Comparison of ENCODE assay signal across 8 mouse cellular contexts in genomic region chr6:84589742-84590686, GRCm38 (mm10). TPM values are rescaled to one million over a fixed set of nuclear protein-coding genes. Genes with fewer than 3 reads are reported as not detected.
DNase-seq lines count a peak whose midpoint lies in the region; ATAC-seq and TF ChIP-seq lines count a peak whose summit lies in the region.

No protein-coding gene starts in this region.

- H3K4me3 ChIP-seq in cerebellum, adult 2 months (replicated peaks; ENCODE audit: insufficient read depth, low read depth, low read length): no peak overlapping the region
- H3K4me3 ChIP-seq in forebrain, postnatal 0 days (ENCODE audit: low read depth, low read length): peak overlapping the region; percentile 20
- peak overlapping the region; percentile 0; the same call in 1 of the 2 replicates for H3K4me3 ChIP-seq in layer of hippocampus, adult 2 months
- H3K4me3 ChIP-seq in lung, embryonic 14.5 days (ENCODE audit: low read depth, low read length): peak overlapping the region; percentile 14; the same call in 1 of the 2 replicates

- H3K9ac ChIP-seq in forebrain, postnatal 0 days: no peak overlapping the region
- H3K9ac ChIP-seq in lung, embryonic 14.5 days: no peak overlapping the region

- peak overlapping the region; percentile 90 for H3K4me2 ChIP-seq in forebrain, postnatal 0 days (ENCODE audit: low read depth)
- peak overlapping the region; percentile 87 for H3K4me2 ChIP-seq in lung, embryonic 14.5 days

- TF ChIP-seq POLR2A in cerebellum, adult 2 months (IDR thresholded peaks at IDR 0.05; ENCODE audit: borderline replicate concordance, insufficient read depth, low read length): no peak

- H3K9me3 ChIP-seq in forebrain, postnatal 0 days (ENCODE audit: low read length): no peaks in the 10 kb centered on the region
- H3K9me3 ChIP-seq in lung, embryonic 14.5 days (ENCODE audit: low read depth, low read length): no peaks in the 10 kb centered on the region

- 2% methylated on average over 39 of the region's 39 CpGs for WGBS in cerebellum, adult 2 months
- 4% methylated on average over 39 of the region's 39 CpGs for WGBS in forebrain, postnatal 0 days
- WGBS in lung, embryonic 14.5 days: 2% methylated on average over 39 of the region's 39 CpGs

- H3K27ac ChIP-seq in cerebellum, adult 2 months (ENCODE audit: insufficient read depth, low read length): no peak overlapping the region
- no peak overlapping the region for H3K27ac ChIP-seq in forebrain, postnatal 0 days (ENCODE audit: low read depth, low read length)
- no peak overlapping the region for H3K27ac ChIP-seq in layer of hippocampus, adult 2 months
- no peak overlapping the region for H3K27ac ChIP-seq in lung, embryonic 14.5 days (ENCODE audit: low read depth)

- H3K4me1 ChIP-seq in cerebellum, adult 2 months (ENCODE audit: control insufficient read depth, insufficient read depth, low read length): no peaks in the 10 kb centered on the region; the same call in 1 of the 2 replicates
- H3K4me1 ChIP-seq in forebrain, postnatal 0 days (ENCODE audit: insufficient read depth): peaks cover 15% of the 10 kb centered on the region
- H3K4me1 ChIP-seq in lung, embryonic 14.5 days (ENCODE audit: insufficient read depth): peaks cover 4% of the 10 kb centered on the region; the same call in 1 of the 2 replicates

- peaks cover 15% of the 10 kb centered on the region; the same call in 1 of the 2 replicates for H3K27me3 ChIP-seq in cerebellum, adult 2 months (ENCODE audit: control insufficient read depth, insufficient read depth, low read length)
- peaks cover 50% of the 10 kb centered on the region for H3K27me3 ChIP-seq in forebrain, postnatal 0 days (ENCODE audit: insufficient read depth, low read length)
- peaks cover 51% of the 10 kb centered on the region for H3K27me3 ChIP-seq in lung, embryonic 14.5 days (ENCODE audit: insufficient read depth, low read length)

- peak; percentile 76 for ATAC-seq in forebrain, postnatal 0 days
- ATAC-seq in lung, embryonic 14.5 days (ENCODE audit: insufficient read depth): peak; percentile 55

- DNase-seq in MN1 (ENCODE audit: low spot score): peak; percentile 89
- DNase-seq in cerebellum, adult 2 months: peak; percentile 76 to 87
- DNase-seq in forebrain, postnatal 0 days: peak; percentile 90
- DNase-seq in heart, postnatal 4 days: peak; percentile 95
- DNase-seq in layer of hippocampus, adult 2 months (ENCODE audit: low spot score in 2 of 2): peak; percentile 77 to 94
- DNase-seq in lung, embryonic 14.5 days: peak; percentile 95
- DNase-seq in ovary, postnatal 14 days (ENCODE audit: low spot score): peak; percentile 89
- peak; percentile 60 to 70 for DNase-seq in thymus, postnatal 36 days

- no peaks in the 10 kb centered on the region for H3K36me3 ChIP-seq in forebrain, postnatal 0 days (ENCODE audit: insufficient read depth)
- no peaks in the 10 kb centered on the region for H3K36me3 ChIP-seq in lung, embryonic 14.5 days (ENCODE audit: insufficient read depth)

- peak; percentile 88 for TF ChIP-seq CTCF in cerebellum, adult 2 months (IDR thresholded peaks at IDR 0.05; ENCODE audit: borderline replicate concordance, insufficient read depth, low read depth, low read length)
- peak; percentile 93 for TF ChIP-seq CTCF in forebrain, postnatal 0 days (IDR thresholded peaks at IDR 0.05; ENCODE audit: low read depth)
- TF ChIP-seq CTCF in layer of hippocampus, adult 2 months (conservative IDR thresholded peaks at IDR 0.05): peak; percentile 100
- peak; percentile 94 for TF ChIP-seq CTCF in lung, embryonic 14.5 days (IDR thresholded peaks at IDR 0.05; ENCODE audit: low read depth)

RNA-seq across cellular contexts. Expression of gene Cyp26b1, which starts 3.7 kb away (rescaled TPM):
- 13.6 and 14.5 TPM in 2 replicates for polyA plus RNA-seq in cerebellum, adult 2 months (2012; rRNA removed)
- total RNA-seq in forebrain, postnatal 0 days (2014; rRNA removed): 7.5 and 10.6 TPM in 2 replicates
- polyA plus RNA-seq in forebrain, postnatal 0 days (2015; fragmentation: Nextera tagmentation; extraction: Ambion mirVana): 5.2 and 6.5 TPM in 2 replicates
- 1 to 10 TPM; 2.1 to 2.3 TPM for total RNA-seq in heart, postnatal 4 days (2021)
- total RNA-seq in layer of hippocampus, adult 2 months (2021): 10 to 100 TPM in 1 of 2 experiments, 1 to 10 TPM in 1; 9.4 to 10.3 TPM
- 1.6 and 2.2 TPM in 2 replicates for polyA plus RNA-seq in lung, embryonic 14.5 days (2014; fragmentation: Nextera tagmentation; extraction: Ambion mirVana)
